Mouse (Mus musculus) kidney, adult 2 months (tissue): ENCODE data around the gene Gfod1. TPM values are rescaled to one million over a fixed set of nuclear protein-coding genes. Genes with fewer than 3 reads are reported as not detected.

Source experiments
- DNase-seq: peaks from one replicate; pipeline ENCODE4 v3.0.0; 2021
- H3K27ac ChIP-seq: fragments of 200-500 bp; 2 replicates; pipeline ENCODE4 v1.5.1; 2012; ENCODE audit warnings: low read depth, low read length, control low read depth, inconsistent platforms; ENCODE audit not compliant: insufficient read depth
- H3K27me3 ChIP-seq: fragments of 200-500 bp; replicated peaks from 2 replicates; pipeline ENCODE4 v1.6.1; 2012; ENCODE audit warnings: mild to moderate bottlenecking, moderate library complexity, low read length, inconsistent platforms; ENCODE audit not compliant: control insufficient read depth, insufficient read depth
- H3K36me3 ChIP-seq: fragments of 200-500 bp; 2 replicates; pipeline ENCODE4 v1.6.1; 2012; ENCODE audit warnings: mild to moderate bottlenecking, moderate library complexity, low read length, inconsistent platforms; ENCODE audit not compliant: control insufficient read depth, insufficient read depth
- H3K4me1 ChIP-seq: fragments of 200-500 bp; 2 replicates; pipeline ENCODE4 v1.6.1; 2011; ENCODE audit warnings: low read length; ENCODE audit not compliant: control insufficient read depth, insufficient read depth
- H3K4me3 ChIP-seq: fragments of 200-500 bp; 2 replicates; pipeline ENCODE4 v1.5.1; 2011; ENCODE audit warnings: mild to moderate bottlenecking, low read depth, low read length, control low read depth; ENCODE audit not compliant: insufficient read depth
- CTCF ChIP-seq: fragments of 200-500 bp; conservative IDR thresholded peaks from 2 replicates; pipeline ENCODE4 v1.5.1; 2011; ENCODE audit warnings: low read depth, mild to moderate bottlenecking, control low read depth, low read length, moderate library complexity, mixed read lengths; ENCODE audit not compliant: insufficient read depth, insufficient read length
- POLR2A ChIP-seq: fragments of 200-500 bp; IDR thresholded peaks from one replicate; pipeline ENCODE4 v1.6.1; 2011; ENCODE audit warnings: low read depth, low read length, control low read depth
- WGBS: fragments of 180-500 bp; shearing (Covaris S2); methylation state at CpG from one replicate; pipeline ENCODE4 v1.1.7; 2018; 5-methylcytosine and 5-hydroxymethylcytosine counted together
- polyA plus RNA-seq: library from polyadenylated mRNA; depleted of rRNA; stranded (reverse); fragments of >200 nt; gene quantifications from 2 replicates; pipeline ENCODE4 v1.2.3, GENCODE M21; 2012; rRNA removed

Gfod1 gene
- 1.6 and 2.0 TPM in 2 replicates for polyA plus RNA-seq

- Histone ChIP-seq H3K4me3 (peak within 1 kb of the TSS; percentile 64), H3K27ac (peak within 1 kb of the TSS; percentile 24; the same call in 1 of the 2 replicates), H3K27me3 (no peaks in the 10 kb centered on the region), H3K36me3 (no peaks in the 10 kb centered on the region), H3K4me1 (peaks cover 7% of the 10 kb centered on the region; the same call in 1 of the 2 replicates)
- under 1% methylated on average over 52 of the region's 53 CpGs for WGBS
- peak; percentile 98 for DNase-seq
- peak; percentile 18 for TF ChIP-seq POLR2A
- peak; percentile 31 for TF ChIP-seq CTCF
Measured at GRCm38 (mm10) chr13:43304018-43304431, at the start of gene Gfod1. Gfod1 (minus strand) TSS chr13:43304172.

GRCm38 (mm10) chr13:43353356-43353755, 49.4 kb upstream of the Gfod1 start:
- Histone ChIP-seq H3K36me3 (no peaks in the 10 kb centered on the region), H3K27ac (no peak overlapping the region), H3K4me1 (no peaks in the 10 kb centered on the region), H3K4me3 (no peak overlapping the region), H3K27me3 (no peaks in the 10 kb centered on the region)
- WGBS = 78% methylated on average over 4 of the region's 4 CpGs
- DNase-seq = no peak
- TF ChIP-seq POLR2A = no peak
- TF ChIP-seq CTCF = no peak

GRCm38 (mm10) chr13:43350489-43351169, 46.7 kb upstream of the Gfod1 start:
- Histone ChIP-seq H3K36me3 (no peaks in the 10 kb centered on the region), H3K4me1 (no peaks in the 10 kb centered on the region), H3K27ac (no peak overlapping the region), H3K4me3 (no peak overlapping the region), H3K27me3 (no peaks in the 10 kb centered on the region)
- TF ChIP-seq CTCF = no peak
- no peak for TF ChIP-seq POLR2A
- DNase-seq = peak; percentile 15
- 71% methylated on average over 9 of the region's 9 CpGs for WGBS

DNA sequence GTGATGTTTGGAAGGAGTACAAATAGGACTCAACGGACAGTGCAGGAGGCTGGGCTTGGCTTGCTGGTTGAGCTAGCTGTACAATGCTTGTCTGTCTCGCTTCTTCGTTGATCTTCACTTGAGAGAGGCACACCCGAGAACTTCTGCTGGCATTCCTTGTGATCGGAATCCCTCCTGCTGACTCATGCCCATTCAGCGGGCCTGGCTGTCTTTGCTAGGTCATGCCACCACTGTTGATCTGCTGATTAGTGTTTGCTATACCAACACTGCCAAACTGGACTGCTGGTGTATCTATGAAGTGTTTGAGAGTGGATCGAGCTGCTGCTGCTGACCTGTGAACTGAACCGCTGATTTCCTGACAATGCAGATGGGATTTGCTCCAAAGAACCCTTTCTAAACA, 45.4 kb upstream of the Gfod1 start:
- Histone ChIP-seq H3K27me3 (no peaks in the 10 kb centered on the region), H3K4me1 (no peaks in the 10 kb centered on the region), H3K36me3 (no peaks in the 10 kb centered on the region), H3K27ac (no peak overlapping the region), H3K4me3 (no peak overlapping the region)
- DNase-seq = no peak
- TF ChIP-seq CTCF (no peak), POLR2A (no peak)
- 83% methylated on average over 8 of the region's 8 CpGs for WGBS

DNA sequence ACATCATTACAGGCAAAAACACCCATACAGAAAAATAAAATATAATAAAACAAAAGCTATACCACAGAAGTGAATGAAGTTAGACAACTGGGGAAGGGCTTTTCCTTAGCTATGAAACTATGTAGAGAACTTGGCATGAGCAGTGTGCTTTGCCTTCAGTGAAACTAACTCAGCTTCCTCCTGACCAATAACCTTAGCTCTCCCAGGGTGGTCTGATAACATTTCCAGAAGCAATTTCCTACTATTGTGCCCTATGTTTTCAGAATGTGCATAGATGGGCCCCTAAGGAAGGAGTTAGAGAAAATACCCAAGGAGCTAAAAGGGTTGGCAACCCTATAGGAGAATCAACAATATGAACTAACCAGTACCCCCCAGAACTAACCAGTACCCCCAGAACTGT, 42.9 kb upstream of the Gfod1 start:
- H3K4me3 ChIP-seq = no peak overlapping the region
- DNase-seq = no peak

GRCm38 (mm10) chr13:43338632-43339031, 34.7 kb upstream of the Gfod1 start:
- no peak overlapping the region for H3K4me3 ChIP-seq
- TF ChIP-seq CTCF = no peak
- no peak for TF ChIP-seq POLR2A
- no peaks in the 10 kb centered on the region for H3K36me3 ChIP-seq
- no peaks in the 10 kb centered on the region for H3K4me1 ChIP-seq
- WGBS = 65% methylated on average over 4 of the region's 4 CpGs
- no peaks in the 10 kb centered on the region for H3K27me3 ChIP-seq
- no peak for DNase-seq
- H3K27ac ChIP-seq = no peak overlapping the region

More for the DNA sequence above, 42.9 kb upstream of the Gfod1 start:
- H3K27ac ChIP-seq = no peak overlapping the region
- H3K27me3 ChIP-seq = no peaks in the 10 kb centered on the region
- TF ChIP-seq CTCF (no peak), POLR2A (no peak)
- no peaks in the 10 kb centered on the region for H3K36me3 ChIP-seq
- no peaks in the 10 kb centered on the region for H3K4me1 ChIP-seq

GRCm38 (mm10) chr13:43338001-43338400, 34.0 kb upstream of the Gfod1 start:
- Histone ChIP-seq H3K4me1 (no peaks in the 10 kb centered on the region), H3K27me3 (no peaks in the 10 kb centered on the region), H3K4me3 (no peak overlapping the region), H3K36me3 (no peaks in the 10 kb centered on the region), H3K27ac (no peak overlapping the region)
- TF ChIP-seq POLR2A (no peak), CTCF (no peak)
- 86% methylated on average over 8 of the region's 8 CpGs for WGBS
- no peak for DNase-seq
